Mouse (Mus musculus) heart, adult 2 months (tissue): Measurements from ENCODE around the gene Eps8. TPM values are rescaled to one million over a fixed set of nuclear protein-coding genes. Genes with fewer than 3 reads are reported as not detected.

Experiments used
- DNase-seq, 2 experiments: peaks; one replicate each; pipeline ENCODE4 v3.0.0; 2021
- H3K27ac ChIP-seq: fragments of 200-600 bp; 2 replicates; pipeline ENCODE4 v1.8.1; 2022
- H3K27me3 ChIP-seq: fragments of 200-500 bp; 2 replicates; pipeline ENCODE4 v1.6.1; 2012; ENCODE audit warnings: mild to moderate bottlenecking, low read length, inconsistent platforms, mixed read lengths; ENCODE audit not compliant: control insufficient read depth, insufficient read depth
- H3K36me3 ChIP-seq: fragments of 200-500 bp; 2 replicates; pipeline ENCODE4 v1.6.1; 2012; ENCODE audit warnings: low read length, inconsistent platforms; ENCODE audit not compliant: control insufficient read depth, insufficient read depth
- H3K4me1 ChIP-seq: fragments of 200-500 bp; 2 replicates; pipeline ENCODE4 v1.6.1; 2011; ENCODE audit warnings: low read length; ENCODE audit not compliant: control insufficient read depth, insufficient read depth
- H3K4me3 ChIP-seq: fragments of 200-600 bp; 2 replicates; pipeline ENCODE4 v1.8.1; 2022
- H3K79me2 ChIP-seq: fragments of 200-500 bp; replicated peaks from 2 replicates; pipeline ENCODE4 v1.6.1; 2012; ENCODE audit warnings: mild to moderate bottlenecking, inconsistent platforms, low read length, moderate library complexity, mixed read lengths; ENCODE audit not compliant: control insufficient read depth, insufficient read depth
- H3K9ac ChIP-seq: fragments of 200-500 bp; 2 replicates; pipeline ENCODE4 v1.6.1; 2012; ENCODE audit warnings: low read depth, mild to moderate bottlenecking, control low read depth, inconsistent platforms, low read length, mixed read lengths
- CTCF ChIP-seq: fragments of 200-600 bp; IDR thresholded peaks from 2 replicates; pipeline ENCODE4 v1.8.1; 2022; ENCODE audit warnings: antibody characterized with exemption, mild to moderate bottlenecking, moderate library complexity
- EP300 ChIP-seq: fragments of 200-500 bp; IDR thresholded peaks from 2 replicates; pipeline ENCODE4 v1.6.1; 2011; ENCODE audit warnings: low read depth, low read length, control low read depth; ENCODE audit not compliant: insufficient read depth
- POLR2A ChIP-seq: fragments of 200-500 bp; IDR thresholded peaks from 2 replicates; pipeline ENCODE4 v1.6.1; 2011; ENCODE audit warnings: mild to moderate bottlenecking, low read depth, low read length, control low read depth; ENCODE audit not compliant: insufficient read depth
- WGBS: fragments of 180-500 bp; shearing (Covaris S2); methylation state at CpG from one replicate; pipeline ENCODE4 v1.1.7; 2018; 5-methylcytosine and 5-hydroxymethylcytosine counted together
- intact Hi-C: fragments of 180-260 bp; cut with DNase I; formaldehyde crosslinking; loops from one replicate; pipeline ENCODE4 v1.15.1; 2025
- polyA plus RNA-seq: library from polyadenylated mRNA; depleted of rRNA; stranded (reverse); fragments of >200 nt; gene quantifications from 2 replicates; pipeline ENCODE4 v1.2.3, GENCODE M21; 2012
- total RNA-seq, 2 experiments: library from RNA; stranded (reverse); gene quantifications; 2 replicates each; pipeline ENCODE4 v1.2.3; 2021

The Eps8 gene
- total and polyA plus RNA-seq, 3 experiments = 6.7 to 12.2 (median 11.6) TPM

DNA sequence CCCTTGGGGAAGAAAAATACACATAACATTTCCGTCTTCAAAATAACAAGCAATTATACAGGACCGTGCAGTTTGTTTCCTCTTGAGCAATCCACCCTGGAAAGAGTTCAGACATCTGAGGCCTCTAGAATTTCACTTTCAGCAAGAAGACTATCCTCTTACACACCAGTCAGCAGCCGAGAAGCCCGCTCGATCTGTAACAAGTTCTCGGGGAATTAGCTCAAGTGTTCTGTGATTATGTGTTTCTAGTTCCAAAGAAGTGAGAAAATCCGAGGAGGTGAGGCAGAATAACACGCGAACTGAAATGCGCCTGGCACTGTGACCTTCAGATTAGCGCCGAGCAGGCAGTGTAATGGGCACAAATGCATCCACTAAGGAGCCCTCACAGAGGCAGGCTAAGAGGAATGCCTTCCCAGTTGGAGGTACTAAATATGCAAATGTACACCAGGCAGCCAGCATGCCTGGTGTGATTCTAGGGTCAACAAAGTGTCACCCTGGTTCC, 94.3 kb downstream of the Eps8 start:
- TF ChIP-seq CTCF (no peak), POLR2A (peak; percentile 29; the same call in 1 of the 2 replicates), EP300 (no peak)
- DNase-seq = peak; percentile 50 to 64
- no peaks in the 10 kb centered on the region for H3K27me3 ChIP-seq
- H3K36me3 ChIP-seq = peaks cover 6% of the 10 kb centered on the region
- intact Hi-C loops = loop anchor here (5.0 kb wide), 1 partner anchor 87 kb away; no protein-coding TSS in a partner anchor
- H3K4me1 ChIP-seq = peaks cover 23% of the 10 kb centered on the region
- no peak overlapping the region; the same call in 1 of the 2 replicates for H3K9ac ChIP-seq
- WGBS = 35% methylated on average over 12 of the region's 12 CpGs
- H3K27ac ChIP-seq = peak overlapping the region; percentile 66
- H3K4me3 ChIP-seq = no peak overlapping the region
- no peaks in the 10 kb centered on the region for H3K79me2 ChIP-seq

- DNase-seq = peak; percentile 79 to 89
- intact Hi-C loops = loop anchor here (5.0 kb wide), 3 partner anchors 47 to 143 kb away; no protein-coding TSS in a partner anchor
- no peaks in the 10 kb centered on the region for H3K27me3 ChIP-seq
- TF ChIP-seq EP300 (peak; percentile 99), CTCF (no peak), POLR2A (peak; percentile 57; the same call in 1 of the 2 replicates)
- WGBS = 37% methylated on average over 13 of the region's 13 CpGs
- peaks cover 6% of the 10 kb centered on the region for H3K36me3 ChIP-seq
- H3K4me3 ChIP-seq = peak overlapping the region; percentile 30
- H3K9ac ChIP-seq = no peak overlapping the region
- H3K4me1 ChIP-seq = peaks cover 23% of the 10 kb centered on the region
- H3K27ac ChIP-seq = peak overlapping the region; percentile 59
- H3K79me2 ChIP-seq = no peaks in the 10 kb centered on the region; the same call in 1 of the 2 replicates
Observed at GRCm38 (mm10) chr6:137558840-137559239, 95.8 kb downstream of the Eps8 start.

- intact Hi-C loops = loop anchor here (5.0 kb wide), 3 partner anchors 45 to 145 kb away; no protein-coding TSS in a partner anchor
- H3K4me1 ChIP-seq = peaks cover 23% of the 10 kb centered on the region
- peak overlapping the region; percentile 59 for H3K27ac ChIP-seq
- WGBS = 34% methylated on average over 2 of the region's 2 CpGs
- no peak overlapping the region for H3K4me3 ChIP-seq
- H3K79me2 ChIP-seq = no peaks in the 10 kb centered on the region; the same call in 1 of the 2 replicates
- peaks cover 6% of the 10 kb centered on the region for H3K36me3 ChIP-seq
- TF ChIP-seq POLR2A (no peak), EP300 (no peak), CTCF (no peak)
- no peak overlapping the region for H3K9ac ChIP-seq
- H3K27me3 ChIP-seq = no peaks in the 10 kb centered on the region
- DNase-seq = peak in 1 of 2 experiments; percentile 59
Observed at GRCm38 (mm10) chr6:137557671-137558070, 97.0 kb downstream of the Eps8 start.

DNA sequence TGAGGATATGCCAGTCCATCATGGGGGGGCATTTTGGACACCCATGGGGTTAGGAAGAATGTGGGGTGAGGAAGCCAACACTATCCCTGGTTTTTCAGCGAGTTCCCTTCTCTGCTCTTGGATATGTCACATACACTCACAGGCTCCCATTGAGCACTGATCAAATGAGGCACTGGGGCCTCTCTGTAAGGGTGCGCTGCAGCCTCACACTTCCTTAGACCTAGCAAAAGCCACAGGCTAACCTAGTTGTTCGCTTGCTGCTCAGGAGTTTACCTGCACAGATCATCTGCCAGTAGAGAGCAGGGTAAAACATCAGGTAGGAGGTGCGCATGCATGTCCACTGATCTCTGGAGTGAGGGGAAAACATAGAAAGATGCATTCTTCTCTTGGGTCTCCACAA, 97.5 kb downstream of the Eps8 start:
- no peaks in the 10 kb centered on the region; the same call in 1 of the 2 replicates for H3K79me2 ChIP-seq
- DNase-seq = no peak
- H3K9ac ChIP-seq = no peak overlapping the region
- H3K27ac ChIP-seq = peak overlapping the region; percentile 59
- TF ChIP-seq POLR2A (no peak), EP300 (no peak), CTCF (no peak)
- 84% methylated on average over 4 of the region's 4 CpGs for WGBS
- no peak overlapping the region for H3K4me3 ChIP-seq
- H3K36me3 ChIP-seq = peaks cover 6% of the 10 kb centered on the region
- H3K4me1 ChIP-seq = peaks cover 23% of the 10 kb centered on the region
- H3K27me3 ChIP-seq = no peaks in the 10 kb centered on the region
- intact Hi-C loops = loop anchor here (5.0 kb wide), 3 partner anchors 45 to 145 kb away; no protein-coding TSS in a partner anchor

DNA sequence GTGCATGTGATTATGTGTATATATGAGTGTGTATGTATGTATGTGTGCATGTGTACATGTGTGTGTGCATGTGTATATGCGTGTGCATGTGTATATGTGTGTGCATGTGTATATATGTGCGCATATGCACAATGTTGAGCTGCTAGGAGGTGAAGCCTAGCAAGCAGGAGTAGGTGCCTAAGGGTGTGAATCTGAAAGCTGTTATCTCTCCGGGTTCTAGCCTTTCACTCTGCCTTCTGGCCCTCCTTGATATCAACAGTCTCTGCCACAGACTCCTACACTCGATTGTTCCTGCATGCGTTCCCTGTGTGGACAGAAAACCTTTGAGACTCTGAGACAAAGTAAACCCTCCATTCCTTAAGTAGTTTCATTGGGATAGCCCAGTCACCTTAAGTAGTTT, 98.0 kb downstream of the Eps8 start:
- intact Hi-C loops = loop anchor here (5.0 kb wide), 3 partner anchors 44 to 146 kb away; no protein-coding TSS in a partner anchor
- Histone ChIP-seq H3K36me3 (peaks cover 6% of the 10 kb centered on the region), H3K4me3 (no peak overlapping the region), H3K4me1 (peaks cover 23% of the 10 kb centered on the region), H3K27me3 (no peaks in the 10 kb centered on the region), H3K27ac (no peak overlapping the region), H3K79me2 (no peaks in the 10 kb centered on the region; the same call in 1 of the 2 replicates), H3K9ac (no peak overlapping the region)
- 90% methylated on average over 5 of the region's 5 CpGs for WGBS
- TF ChIP-seq CTCF (no peak), EP300 (no peak), POLR2A (no peak)
- DNase-seq = no peak

DNA sequence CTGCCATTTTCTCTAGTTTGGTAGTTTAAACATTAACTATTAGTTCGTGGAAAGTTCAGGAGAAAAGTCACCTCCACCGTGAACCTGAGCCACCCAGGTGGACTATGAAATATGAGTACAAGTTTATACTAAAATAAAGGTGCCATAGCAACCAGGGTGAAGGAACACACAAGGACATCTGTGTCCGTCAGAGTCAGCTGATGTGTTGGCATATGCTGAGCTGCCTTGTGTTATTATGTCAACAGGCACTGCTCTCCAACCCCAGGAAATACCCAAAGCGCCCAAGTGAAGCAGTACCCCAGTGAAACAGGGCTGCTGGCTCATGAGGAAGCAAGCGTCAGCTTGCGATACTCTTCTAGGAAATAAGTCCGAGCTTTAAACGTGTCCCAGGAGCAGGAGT, 104.5 kb downstream of the Eps8 start:
- intact Hi-C loops = no loop called here
- WGBS = 54% methylated on average over 8 of the region's 8 CpGs

More for the DNA sequence above, 104.5 kb downstream of the Eps8 start:
- Histone ChIP-seq H3K27ac (peak overlapping the region; percentile 23; the same call in 1 of the 2 replicates), H3K27me3 (no peaks in the 10 kb centered on the region), H3K36me3 (no peaks in the 10 kb centered on the region), H3K9ac (no peak overlapping the region), H3K79me2 (peaks cover 1% of the 10 kb centered on the region; the same call in 1 of the 2 replicates), H3K4me3 (no peak overlapping the region), H3K4me1 (peaks cover 4% of the 10 kb centered on the region)
- no peak for TF ChIP-seq CTCF
- TF ChIP-seq EP300 = peak; percentile 88
- peak in 1 of 2 experiments; percentile 41 for DNase-seq
